7 mouse cellular contexts compared by ENCODE assay signal in the genomic region with DNA sequence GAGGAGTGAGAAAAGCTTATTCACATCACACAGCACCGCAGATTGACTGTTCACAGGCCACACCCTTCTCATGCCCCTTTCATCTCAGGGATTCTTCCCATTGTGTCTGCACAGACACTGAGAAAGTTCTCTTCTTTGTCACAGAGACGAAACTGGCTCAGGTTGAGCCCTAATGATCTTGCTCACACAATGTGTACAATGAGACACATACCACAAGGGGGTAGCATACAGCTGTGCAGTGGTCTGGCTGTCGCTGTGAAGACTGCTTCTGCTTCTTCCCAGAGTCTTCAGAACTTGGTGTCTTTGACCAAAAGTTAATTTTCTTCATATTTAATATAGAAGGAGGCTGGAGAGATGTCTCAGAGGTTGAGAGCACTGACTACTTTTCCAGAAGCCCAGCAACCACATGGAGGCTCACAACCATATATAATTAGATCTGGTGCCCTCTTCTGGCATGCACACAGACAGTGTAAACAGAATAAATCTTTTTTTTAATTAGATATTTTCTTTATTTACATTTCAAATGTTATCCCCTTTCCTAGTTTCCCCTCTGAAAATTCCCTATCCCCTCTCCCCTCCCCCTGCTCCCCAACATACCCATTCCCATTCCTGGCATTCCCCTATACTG. TPM values are rescaled to one million over a fixed set of nuclear protein-coding genes. Genes with fewer than 3 reads are reported as not detected.
A peak's percentile ranks its signal among the peaks of the same experiment; 100 is the strongest.
DNase-seq lines count a peak whose midpoint lies in the region; ATAC-seq and TF ChIP-seq lines count a peak whose summit lies in the region.

No protein-coding gene starts in this region.

- no peak overlapping the region for H3K4me2 ChIP-seq in liver, postnatal 0 days (ENCODE audit: low read depth, low read length)
- H3K4me2 ChIP-seq in liver, embryonic 12.5 days: no peak overlapping the region

- DNase-seq in liver, postnatal 0 days: no peak
- DNase-seq in T-cell, adult 2 months (ENCODE audit: low spot score): peak; percentile 22
- peak; percentile 54 to 61 for DNase-seq in left cerebral cortex, postnatal 14 days (ENCODE audit: low spot score in 2 of 2)
- no peak for DNase-seq in neural tube, embryonic 10.5 days (ENCODE audit: extremely low spot score, low spot score)

- peak; percentile 70 for TF ChIP-seq CTCF in liver, postnatal 0 days (IDR thresholded peaks at IDR 0.05; ENCODE audit: low read depth)
- peak; percentile 46; the same call in 1 of the 2 replicates for TF ChIP-seq CTCF in small intestine, adult 2 months (IDR thresholded peaks at IDR 0.05; ENCODE audit: extremely low read depth, insufficient read length, insufficient replicate concordance, low read depth, low read length)

- H3K9me3 ChIP-seq in liver, postnatal 0 days (ENCODE audit: low read length): no peaks in the 10 kb centered on the region
- no peaks in the 10 kb centered on the region for H3K9me3 ChIP-seq in liver, embryonic 12.5 days (replicated peaks)

- WGBS in liver, postnatal 0 days (ENCODE audit: insufficient replicate concordance): 26% methylated on average over 3 of the region's 3 CpGs
- 31% methylated on average over 3 of the region's 3 CpGs for WGBS in liver, embryonic 12.5 days (ENCODE audit: insufficient replicate concordance)
- 17% methylated on average over 3 of the region's 3 CpGs for WGBS in small intestine, adult 2 months

- no peak for ATAC-seq in liver, postnatal 0 days
- no peak for ATAC-seq in liver, embryonic 12.5 days
- peak; percentile 65; the same call in 1 of the 2 replicates for ATAC-seq in frontal cortex, adult (ENCODE audit: low TSS enrichment)

- no peaks in the 10 kb centered on the region for H3K4me1 ChIP-seq in liver, postnatal 0 days (ENCODE audit: insufficient read depth)
- no peaks in the 10 kb centered on the region for H3K4me1 ChIP-seq in liver, embryonic 12.5 days
- H3K4me1 ChIP-seq in small intestine, adult 2 months (ENCODE audit: control insufficient read depth, insufficient read depth, insufficient read length, low read length): no peaks in the 10 kb centered on the region

- TF ChIP-seq POLR2A in small intestine, adult 2 months (IDR thresholded peaks at IDR 0.05; ENCODE audit: low read depth, low read length): no peak

- H3K4me3 ChIP-seq in liver, postnatal 0 days (ENCODE audit: low read depth, low read length): no peak overlapping the region
- no peak overlapping the region for H3K4me3 ChIP-seq in liver, embryonic 12.5 days
- H3K4me3 ChIP-seq in small intestine, adult 2 months (ENCODE audit: low read depth, low read length): no peak overlapping the region

- no peak overlapping the region for H3K9ac ChIP-seq in liver, postnatal 0 days (replicated peaks)
- H3K9ac ChIP-seq in liver, embryonic 12.5 days: no peak overlapping the region

- no peaks in the 10 kb centered on the region for H3K27me3 ChIP-seq in liver, postnatal 0 days (ENCODE audit: insufficient read depth, low read length)
- no peaks in the 10 kb centered on the region for H3K27me3 ChIP-seq in liver, embryonic 12.5 days (replicated peaks)
- no peaks in the 10 kb centered on the region for H3K27me3 ChIP-seq in small intestine, adult 2 months (ENCODE audit: control insufficient read depth, insufficient read depth, low read length)

- intact Hi-C loops in left cerebral cortex, postnatal 14 days (cut with DNase I): loop anchor here (5.0 to 10.0 kb wide), 3 partner anchors 68 to 400 kb away; a partner anchor contains a TSS

- no peaks in the 10 kb centered on the region for H3K36me3 ChIP-seq in liver, postnatal 0 days (replicated peaks; ENCODE audit: insufficient read depth, low read length)
- H3K36me3 ChIP-seq in liver, embryonic 12.5 days: no peaks in the 10 kb centered on the region
- no peaks in the 10 kb centered on the region for H3K36me3 ChIP-seq in small intestine, adult 2 months (ENCODE audit: control insufficient read depth, insufficient read depth, low read length)

- no peak overlapping the region for H3K27ac ChIP-seq in liver, postnatal 0 days (ENCODE audit: low read depth)
- no peak overlapping the region for H3K27ac ChIP-seq in liver, embryonic 12.5 days
- no peak overlapping the region for H3K27ac ChIP-seq in small intestine, adult 2 months (ENCODE audit: insufficient read depth, low read depth, low read length)

- no peak for TF ChIP-seq EP300 in liver, postnatal 0 days (IDR thresholded peaks at IDR 0.05; ENCODE audit: low read depth)

RNA-seq across cellular contexts. Expression of a gene that starts 36.1 kb away (rescaled TPM):
- polyA plus RNA-seq in liver, postnatal 0 days (2015; fragmentation: Nextera tagmentation; extraction: Ambion mirVana): 5.0 and 5.3 TPM in 2 replicates
- 0.81 and 1.0 TPM in 2 replicates for polyA plus RNA-seq in liver, embryonic 12.5 days (2016; fragmentation: Nextera tagmentation; extraction: Ambion mirVana)
- total RNA-seq in left cerebral cortex, postnatal 14 days (2021): 1 to 10 TPM; 6.5 to 6.7 TPM
- polyA plus RNA-seq in small intestine, adult 2 months (2012; rRNA removed): 6.9 and 9.2 TPM in 2 replicates

Comparison
In these comparisons a context has a peak if more than half of its experiments do, and no peak if none do; other contexts are left out.
1. DNase-seq: peak in T-cell, adult 2 months (single experiment) and left cerebral cortex, postnatal 14 days (2 of 2); none in liver, postnatal 0 days (single experiment) and neural tube, embryonic 10.5 days (single experiment).